Mouse (Mus musculus): Measurements from ENCODE around the gene Rab7.

DNA sequence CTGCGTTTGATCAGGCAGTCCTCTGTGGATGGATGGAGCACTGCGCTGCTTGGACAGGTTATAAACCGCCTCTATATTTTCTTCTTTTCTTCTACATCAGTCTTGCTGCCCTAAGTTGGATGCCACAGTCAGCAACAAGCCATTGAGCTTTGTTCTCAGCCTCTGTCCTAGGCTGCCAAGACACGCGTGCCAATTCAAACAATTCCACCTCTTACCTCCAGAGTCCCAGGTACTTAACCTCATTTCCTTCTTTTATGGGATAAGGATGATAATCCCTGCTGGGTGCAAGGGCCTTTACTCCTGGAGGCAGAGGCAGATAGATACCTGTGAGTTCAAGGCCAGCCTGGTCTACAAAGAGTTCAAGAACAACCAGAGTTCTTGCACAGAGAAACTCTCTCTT, 6.1 kb upstream of the Rab7 start:
- TF ChIP-seq CTCF (IDR thresholded peaks at IDR 0.05; ENCODE audit: extremely low read depth, insufficient read depth, low read length) (no peak), POLR2A (IDR thresholded peaks at IDR 0.05; ENCODE audit: extremely low read depth, insufficient read depth, low read length) (no peak)
